Mouse (Mus musculus) lung, embryonic 15.5 days (tissue): ENCODE measurements around the gene Piwil1. TPM values are rescaled to one million over a fixed set of nuclear protein-coding genes. Genes with fewer than 3 reads are reported as not detected.

Experiments used
- ATAC-seq: fragments of 200-750 bp; cut with Nextera tagmentation; 2 replicates; pipeline ENCODE4 v1.8.0; 2017; ENCODE audit warnings: moderate number of reproducible peaks, borderline replicate concordance; ENCODE audit not compliant: low FRiP score, low TSS enrichment; ENCODE audit errors: extremely low read depth
- H3K27ac ChIP-seq: fragments of 300-500 bp; sonication (generic); 2 replicates; pipeline ENCODE4 v1.5.1; 2015; ENCODE audit warnings: moderate library complexity, mild to moderate bottlenecking, inconsistent platforms
- H3K27me3 ChIP-seq: fragments of 300-500 bp; sonication (generic); 2 replicates; pipeline ENCODE4 v1.6.1; 2015; ENCODE audit warnings: inconsistent platforms
- H3K36me3 ChIP-seq: fragments of 300-500 bp; sonication (generic); 2 replicates; pipeline ENCODE4 v1.6.1; 2015; ENCODE audit warnings: inconsistent platforms
- H3K4me1 ChIP-seq: fragments of 300-500 bp; sonication (generic); 2 replicates; pipeline ENCODE4 v1.6.1; 2015; ENCODE audit warnings: inconsistent platforms
- H3K4me2 ChIP-seq: fragments of 300-500 bp; sonication (generic); 2 replicates; pipeline ENCODE4 v1.6.1; 2015; ENCODE audit warnings: inconsistent platforms, mild to moderate bottlenecking, moderate library complexity
- H3K4me3 ChIP-seq: fragments of 300-500 bp; sonication (generic); 2 replicates; pipeline ENCODE4 v1.5.1; 2015; ENCODE audit warnings: mild to moderate bottlenecking, inconsistent platforms
- H3K9ac ChIP-seq: fragments of 300-500 bp; sonication (generic); 2 replicates; pipeline ENCODE4 v1.6.1; 2015; ENCODE audit warnings: inconsistent platforms
- H3K9me3 ChIP-seq: fragments of 300-500 bp; sonication (generic); 2 replicates; pipeline ENCODE4 v1.6.1; 2016; ENCODE audit warnings: inconsistent platforms
- WGBS: fragments of 180-500 bp; shearing (Covaris S2); methylation state at CpG from one replicate; pipeline ENCODE4 v1.1.7; 2015; 5-methylcytosine and 5-hydroxymethylcytosine counted together
- polyA plus RNA-seq: library from polyadenylated mRNA; unstranded; fragments of >200 nt; fragmentation: Nextera tagmentation; extraction: Ambion mirVana; gene quantifications from 2 replicates; pipeline ENCODE4 v1.2.1, GENCODE M21; 2015

The Piwil1 gene
- polyA plus RNA-seq, 1 experiment from 2014 or later, result not detected

- Histone ChIP-seq H3K27me3 (no peaks in the 10 kb centered on the region), H3K36me3 (no peaks in the 10 kb centered on the region), H3K27ac (peak overlapping the region; percentile 24), H3K9me3 (0 out of 2 replicates have a peak, but pooled peaks cover 5% of the 10 kb centered on the region), H3K4me2 (peak overlapping the region; percentile 44), H3K9ac (no peak overlapping the region), H3K4me1 (peaks cover 10% of the 10 kb centered on the region), H3K4me3 (0 out of 2 replicates have a peak overlapping the region, but pooled peaks have one; percentile 6)
- 13% methylated on average over 15 of the region's 15 CpGs for WGBS
- peak; percentile 72; the same call in 1 of the 2 replicates for ATAC-seq
Observed at GRCm38 (mm10) chr5:128684621-128685020, 17.7 kb upstream of the Piwil1 start.

DNA sequence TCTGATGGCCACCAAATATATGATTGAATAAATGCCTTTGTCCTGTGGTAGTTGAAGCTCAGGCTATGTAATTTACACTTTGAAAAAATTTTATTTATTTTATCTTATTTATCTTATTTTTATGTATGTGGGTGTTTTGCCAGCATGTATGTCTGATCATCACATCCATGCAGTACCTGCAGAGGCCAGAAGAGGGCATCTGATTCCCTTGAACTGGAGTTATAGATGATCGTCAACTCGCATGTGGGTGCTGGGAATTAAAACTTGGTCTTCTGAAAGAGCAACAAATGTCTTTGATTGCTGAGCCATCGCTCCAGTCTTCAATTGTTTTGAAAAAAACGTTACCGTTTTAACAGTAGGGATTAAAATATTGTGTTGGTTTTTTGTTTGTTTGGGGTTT is 15.2 kb upstream of the Piwil1 start:
- H3K36me3 ChIP-seq, result no peaks in the 10 kb centered on the region
- ATAC-seq, result no peak
- H3K4me1 ChIP-seq, result peaks cover 10% of the 10 kb centered on the region
- no peaks in the 10 kb centered on the region for H3K27me3 ChIP-seq
- H3K27ac ChIP-seq, result no peak overlapping the region
- H3K4me3 ChIP-seq, result no peak overlapping the region
- no peak overlapping the region for H3K4me2 ChIP-seq
- 0 out of 2 replicates have a peak, but pooled peaks cover 5% of the 10 kb centered on the region for H3K9me3 ChIP-seq
- H3K9ac ChIP-seq, result no peak overlapping the region
- 81% methylated on average over 5 of the region's 5 CpGs for WGBS

DNA sequence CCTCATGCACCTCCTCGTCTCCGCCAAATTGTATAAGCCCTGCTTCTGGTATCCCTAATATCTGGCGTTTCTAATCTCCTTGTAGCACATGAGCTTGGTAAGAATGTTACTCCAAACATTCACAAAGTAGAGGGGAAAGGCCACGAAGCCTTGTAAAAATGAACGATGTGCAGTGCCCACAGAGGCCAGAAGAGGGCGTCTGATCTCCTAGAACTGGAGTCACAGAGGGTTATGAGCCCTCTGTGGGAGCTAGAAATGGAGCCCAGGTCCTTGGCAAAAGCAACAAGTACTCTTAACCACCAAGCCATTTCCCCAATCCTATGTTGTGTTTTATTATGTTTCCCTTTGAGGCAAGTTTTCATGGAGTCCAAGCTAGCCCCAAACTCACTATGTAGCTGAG is 8.2 kb upstream of the Piwil1 start:
- Histone ChIP-seq H3K4me2 (no peak overlapping the region), H3K9me3 (no peaks in the 10 kb centered on the region), H3K4me1 (no peaks in the 10 kb centered on the region), H3K27ac (no peak overlapping the region), H3K4me3 (no peak overlapping the region), H3K27me3 (no peaks in the 10 kb centered on the region), H3K36me3 (no peaks in the 10 kb centered on the region), H3K9ac (no peak overlapping the region)
- ATAC-seq, result no peak
- 56% methylated on average over 6 of the region's 6 CpGs for WGBS

DNA sequence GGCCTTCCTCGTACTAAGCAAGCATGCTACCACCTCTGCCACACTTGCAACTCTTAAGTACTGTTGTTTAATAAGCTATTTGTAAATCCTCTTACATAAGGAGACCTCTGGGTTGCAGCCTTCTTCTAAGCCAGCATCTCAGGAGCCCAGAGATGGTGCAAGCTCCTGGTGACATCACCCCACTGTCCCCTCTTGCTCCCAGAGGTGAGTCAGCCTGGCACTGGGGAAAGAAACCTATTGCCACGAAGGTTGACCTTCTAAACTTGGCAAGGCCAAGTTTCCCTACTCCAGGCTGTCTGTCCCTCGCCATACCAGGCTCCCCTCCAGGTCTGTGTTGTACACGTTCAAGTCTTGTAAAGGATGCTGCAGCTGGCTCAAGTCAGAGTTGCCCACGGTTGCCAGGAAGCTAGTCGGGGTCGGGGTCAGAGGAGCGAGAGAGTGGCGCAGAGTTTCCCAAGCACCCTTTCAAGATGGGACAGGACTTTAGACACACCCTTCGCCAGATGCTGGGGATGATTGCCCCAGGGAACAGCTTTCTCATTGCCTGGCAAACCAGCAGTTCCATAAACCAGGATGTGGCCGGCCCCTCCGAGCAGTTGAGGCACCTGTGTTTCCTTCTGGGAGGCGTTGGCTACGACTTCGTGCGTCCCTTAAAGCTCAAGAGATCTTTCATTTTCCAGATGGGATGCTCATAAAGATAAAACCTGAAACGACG is 7.6 kb upstream of the Piwil1 start:
- WGBS, result 58% methylated on average over 18 of the region's 18 CpGs
- Histone ChIP-seq H3K9ac (no peak overlapping the region), H3K9me3 (no peaks in the 10 kb centered on the region), H3K4me2 (no peak overlapping the region), H3K36me3 (no peaks in the 10 kb centered on the region), H3K27me3 (no peaks in the 10 kb centered on the region), H3K4me1 (no peaks in the 10 kb centered on the region), H3K27ac (no peak overlapping the region), H3K4me3 (no peak overlapping the region)
- no peak for ATAC-seq

DNA sequence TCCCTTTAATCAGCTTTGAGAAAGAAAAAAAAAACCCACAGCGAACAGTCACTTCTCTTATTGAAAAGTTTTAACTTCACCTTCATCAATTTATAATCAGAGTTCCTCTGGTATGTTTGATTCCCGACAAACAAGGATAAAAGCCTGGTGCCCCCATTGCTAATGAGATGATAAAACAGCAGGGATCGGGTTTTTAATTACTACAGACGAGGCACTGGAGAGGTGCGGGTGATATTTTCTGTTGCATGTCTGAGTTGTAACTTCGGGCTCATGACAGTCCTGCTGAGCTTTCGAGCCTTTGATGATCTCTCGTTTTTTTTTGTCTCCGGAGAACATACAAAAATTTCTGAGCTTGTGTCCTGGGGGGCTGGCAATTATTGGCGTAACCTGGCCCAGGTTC is 5.5 kb upstream of the Piwil1 start:
- Histone ChIP-seq H3K27ac (no peak overlapping the region), H3K4me3 (no peak overlapping the region), H3K27me3 (no peaks in the 10 kb centered on the region), H3K4me2 (no peak overlapping the region), H3K36me3 (no peaks in the 10 kb centered on the region), H3K9ac (no peak overlapping the region), H3K9me3 (no peaks in the 10 kb centered on the region), H3K4me1 (peaks cover 5% of the 10 kb centered on the region; the same call in 1 of the 2 replicates)
- no peak for ATAC-seq
- 62% methylated on average over 10 of the region's 10 CpGs for WGBS

GRCm38 (mm10) chr5:128700716-128701115 is 1.6 kb upstream of the Piwil1 start:
- peaks cover 8% of the 10 kb centered on the region for H3K4me1 ChIP-seq
- ATAC-seq, result no peak
- H3K4me3 ChIP-seq, result no peak overlapping the region
- WGBS, result 41% methylated on average over 11 of the region's 11 CpGs
- no peak overlapping the region for H3K9ac ChIP-seq
- H3K4me2 ChIP-seq, result no peak overlapping the region
- H3K27me3 ChIP-seq, result no peaks in the 10 kb centered on the region
- H3K9me3 ChIP-seq, result no peaks in the 10 kb centered on the region
- no peaks in the 10 kb centered on the region for H3K36me3 ChIP-seq
- no peak overlapping the region for H3K27ac ChIP-seq

- no peaks in the 10 kb centered on the region for H3K9me3 ChIP-seq
- no peak overlapping the region for H3K4me3 ChIP-seq
- peak overlapping the region; percentile 39; the same call in 1 of the 2 replicates for H3K4me2 ChIP-seq
- peaks cover 8% of the 10 kb centered on the region for H3K4me1 ChIP-seq
- WGBS, result 19% methylated on average over 10 of the region's 10 CpGs
- H3K27me3 ChIP-seq, result no peaks in the 10 kb centered on the region
- H3K9ac ChIP-seq, result no peak overlapping the region
- H3K27ac ChIP-seq, result no peak overlapping the region
- H3K36me3 ChIP-seq, result no peaks in the 10 kb centered on the region
- no peak for ATAC-seq
Observed at GRCm38 (mm10) chr5:128703688-128704087, 1.4 kb downstream of the Piwil1 start.

DNA sequence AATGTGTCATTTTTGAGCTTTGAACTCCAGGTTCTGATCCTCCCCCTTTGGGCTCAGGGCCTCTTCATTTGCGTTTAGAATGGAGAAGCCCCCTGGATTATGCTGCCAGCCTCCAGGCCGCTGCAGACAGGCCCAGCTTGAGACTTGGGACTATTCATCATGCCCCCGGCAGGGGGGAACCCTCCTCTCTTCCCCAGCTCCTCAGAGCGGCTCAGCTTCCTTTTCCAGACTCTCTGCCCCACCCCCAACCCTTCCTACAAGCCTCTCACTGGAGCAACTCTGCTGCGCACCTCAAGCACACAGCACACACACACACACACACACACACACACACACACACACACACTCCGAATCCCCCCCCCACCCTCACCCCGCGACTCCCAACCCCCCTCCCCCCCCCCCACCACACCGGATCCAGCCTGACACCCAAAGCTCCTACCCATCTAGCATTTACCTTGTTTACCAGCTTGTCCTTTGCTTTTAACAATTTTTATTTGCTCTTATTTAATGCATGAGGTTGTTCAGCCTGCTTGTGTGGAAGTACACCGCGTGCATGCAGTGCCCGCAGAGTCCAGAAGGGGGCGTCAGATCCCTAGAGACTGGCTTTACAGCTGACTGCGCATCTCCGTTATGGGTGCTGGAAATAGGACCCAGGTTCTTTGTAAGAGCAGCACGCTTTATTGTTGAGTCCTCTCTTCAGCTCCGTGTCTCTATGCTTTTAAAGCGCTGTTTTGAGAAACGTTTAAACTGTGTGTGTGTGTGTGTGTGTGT is 2.0 kb downstream of the Piwil1 start:
- WGBS, result 33% methylated on average over 19 of the region's 19 CpGs
- H3K27me3 ChIP-seq, result no peaks in the 10 kb centered on the region
- H3K9ac ChIP-seq, result no peak overlapping the region
- peak; percentile 64; the same call in 1 of the 2 replicates for ATAC-seq
- H3K4me3 ChIP-seq, result no peak overlapping the region
- peaks cover 8% of the 10 kb centered on the region for H3K4me1 ChIP-seq
- no peak overlapping the region for H3K27ac ChIP-seq
- H3K9me3 ChIP-seq, result no peaks in the 10 kb centered on the region
- peak overlapping the region; percentile 39; the same call in 1 of the 2 replicates for H3K4me2 ChIP-seq
- H3K36me3 ChIP-seq, result no peaks in the 10 kb centered on the region

DNA sequence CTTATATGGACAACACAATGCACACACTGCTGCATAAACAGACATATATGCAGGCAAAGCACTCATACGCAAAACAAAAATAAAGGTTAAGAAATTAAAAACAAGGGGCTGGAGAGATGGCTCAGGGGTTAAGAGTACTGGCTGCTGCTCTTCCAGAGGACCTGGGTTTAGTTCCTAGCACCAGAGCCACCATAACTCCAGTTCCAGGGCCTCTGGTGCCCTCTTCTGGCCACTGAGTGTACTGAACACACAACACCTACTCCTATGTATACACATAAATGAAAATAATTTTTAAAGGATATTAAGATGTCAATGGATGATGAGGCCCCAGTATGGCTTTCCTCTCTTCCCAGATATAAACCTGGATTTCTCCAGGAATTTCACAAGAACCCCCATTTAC is 4.1 kb downstream of the Piwil1 start:
- Histone ChIP-seq H3K9me3 (no peaks in the 10 kb centered on the region), H3K4me1 (peaks cover 3% of the 10 kb centered on the region; the same call in 1 of the 2 replicates), H3K27ac (no peak overlapping the region), H3K36me3 (no peaks in the 10 kb centered on the region), H3K4me3 (no peak overlapping the region), H3K9ac (no peak overlapping the region), H3K4me2 (no peak overlapping the region), H3K27me3 (no peaks in the 10 kb centered on the region)
- WGBS, result 94% methylated on average over 1 of the region's 1 CpGs
- ATAC-seq, result no peak

- Histone ChIP-seq H3K9ac (no peak overlapping the region), H3K4me3 (no peak overlapping the region), H3K4me2 (no peak overlapping the region), H3K27me3 (no peaks in the 10 kb centered on the region), H3K4me1 (peaks cover 3% of the 10 kb centered on the region; the same call in 1 of the 2 replicates), H3K27ac (no peak overlapping the region), H3K9me3 (no peaks in the 10 kb centered on the region), H3K36me3 (no peaks in the 10 kb centered on the region)
- ATAC-seq, result no peak
- 90% methylated on average over 11 of the region's 11 CpGs for WGBS
Observed at GRCm38 (mm10) chr5:128707271-128707670, 4.9 kb downstream of the Piwil1 start.

- Histone ChIP-seq H3K27me3 (no peaks in the 10 kb centered on the region), H3K9me3 (no peaks in the 10 kb centered on the region), H3K27ac (no peak overlapping the region), H3K36me3 (no peaks in the 10 kb centered on the region), H3K4me3 (no peak overlapping the region), H3K4me1 (peaks cover 2% of the 10 kb centered on the region; the same call in 1 of the 2 replicates), H3K4me2 (no peak overlapping the region), H3K9ac (no peak overlapping the region)
- WGBS, result 81% methylated on average over 5 of the region's 5 CpGs
- ATAC-seq, result no peak
Observed at GRCm38 (mm10) chr5:128708929-128709328, 6.6 kb downstream of the Piwil1 start.

GRCm38 (mm10) chr5:128710596-128710995 is 8.3 kb downstream of the Piwil1 start:
- Histone ChIP-seq H3K27ac (no peak overlapping the region), H3K9me3 (no peaks in the 10 kb centered on the region), H3K36me3 (no peaks in the 10 kb centered on the region), H3K27me3 (no peaks in the 10 kb centered on the region), H3K4me2 (no peak overlapping the region), H3K4me3 (no peak overlapping the region), H3K9ac (no peak overlapping the region), H3K4me1 (no peaks in the 10 kb centered on the region)
- no peak for ATAC-seq
- WGBS, result 22% methylated on average over 8 of the region's 8 CpGs
